Mouse (Mus musculus) bone marrow, adult 2 months (tissue): Measurements from ENCODE around the gene Phyh.

Experiments used
- CTCF ChIP-seq: fragments of 200-500 bp; IDR thresholded peaks from 2 replicates; pipeline ENCODE4 v1.5.1; 2011; ENCODE audit warnings: low read length, control low read depth; ENCODE audit not compliant: control insufficient read depth, insufficient read depth
- POLR2A ChIP-seq: fragments of 200-500 bp; IDR thresholded peaks from 2 replicates; pipeline ENCODE4 v1.6.1; 2011; ENCODE audit warnings: low read depth, mild to moderate bottlenecking, control low read depth, low read length, borderline replicate concordance; ENCODE audit not compliant: control insufficient read depth

DNA sequence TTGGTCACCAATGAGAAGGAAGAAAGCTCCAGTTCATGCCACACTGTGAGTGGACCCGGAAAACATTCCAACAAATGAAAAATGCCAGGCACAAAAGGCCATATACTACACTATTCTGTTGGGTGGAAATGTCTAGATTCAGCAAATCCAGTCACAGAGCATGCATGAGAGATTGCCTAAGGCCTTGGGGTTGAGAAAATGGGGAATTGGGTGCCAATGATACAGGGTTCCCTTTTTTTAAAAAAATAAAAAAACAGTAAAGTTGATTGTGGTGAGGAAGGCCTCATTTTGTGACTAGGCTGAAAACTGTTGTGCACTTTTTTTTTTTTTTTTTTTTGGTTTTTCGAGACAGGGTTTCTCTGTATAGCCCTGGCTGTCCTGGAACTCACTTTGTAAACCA, 50.3 kb downstream of the Phyh start:
- TF ChIP-seq POLR2A (no peak), CTCF (no peak)
